Mouse (Mus musculus) urinary bladder, adult 18-20 months (tissue): ENCODE measurements around the gene Ceacam20.
A peak's percentile ranks its signal among the peaks of the same experiment; 100 is the strongest.
"Not testable (repeated sequence)": the region's sequence is repeated elsewhere in the genome, so short reads cannot be mapped to it uniquely, and the experiment has no call there.

Source experiments
- DNase-seq, 2 experiments: peaks; one replicate each; pipeline ENCODE4 v3.0.0; 2022; ENCODE audit warnings: low spot score in 2 of 2, mixed read lengths in 2 of 2

The Ceacam20 gene

DNA sequence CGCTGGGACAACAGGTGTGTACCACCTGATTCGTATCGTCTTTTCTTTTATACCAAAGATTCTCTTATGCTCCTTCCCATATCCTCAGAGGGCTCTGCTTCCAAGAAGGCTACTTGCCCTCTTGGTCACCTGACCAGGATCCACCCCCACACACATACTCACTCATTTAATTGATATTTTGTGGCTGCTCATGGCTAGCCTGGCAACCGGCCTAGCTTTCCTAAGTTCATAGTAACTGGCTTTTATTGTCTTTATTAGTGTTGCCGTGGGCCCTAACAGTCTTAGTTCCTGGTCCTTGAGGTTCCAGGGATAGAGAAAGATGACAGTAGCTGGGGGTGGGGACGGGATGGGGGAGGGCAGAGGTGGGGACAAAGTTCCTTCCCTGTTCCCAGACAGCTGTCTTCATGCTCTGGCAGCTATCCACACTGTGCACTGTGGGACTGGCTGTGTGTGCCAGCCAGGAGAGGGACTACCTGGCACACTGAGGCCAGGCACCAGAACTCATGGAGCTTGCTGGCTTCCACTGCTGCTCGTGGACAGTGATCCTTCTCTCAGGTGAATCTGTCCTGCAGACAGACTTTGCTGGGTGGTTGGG lies at the start of gene Ceacam20:
Gene Ceacam20 (plus strand): TSS at position 428 of the 595 bp plus-strand sequence.
- no peak for DNase-seq

DNA sequence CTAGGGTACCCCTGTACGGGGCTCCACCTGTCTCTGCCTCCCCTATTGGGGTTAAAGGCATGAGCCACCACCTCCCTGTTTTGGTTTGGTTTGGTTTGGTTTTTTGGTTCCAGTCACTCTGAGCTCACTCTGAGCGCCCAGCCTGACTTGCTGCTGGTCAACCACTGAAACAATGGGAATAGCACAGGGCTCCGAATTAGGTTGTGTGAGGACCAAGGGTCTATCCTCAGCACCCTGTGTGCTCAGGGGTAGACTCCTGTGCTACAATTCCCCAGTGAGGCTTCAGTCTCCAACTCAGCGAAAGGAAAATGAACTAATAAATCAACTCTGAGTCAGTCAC lies 45.1 kb upstream of the Ceacam20 start:
- no peak for DNase-seq

DNA sequence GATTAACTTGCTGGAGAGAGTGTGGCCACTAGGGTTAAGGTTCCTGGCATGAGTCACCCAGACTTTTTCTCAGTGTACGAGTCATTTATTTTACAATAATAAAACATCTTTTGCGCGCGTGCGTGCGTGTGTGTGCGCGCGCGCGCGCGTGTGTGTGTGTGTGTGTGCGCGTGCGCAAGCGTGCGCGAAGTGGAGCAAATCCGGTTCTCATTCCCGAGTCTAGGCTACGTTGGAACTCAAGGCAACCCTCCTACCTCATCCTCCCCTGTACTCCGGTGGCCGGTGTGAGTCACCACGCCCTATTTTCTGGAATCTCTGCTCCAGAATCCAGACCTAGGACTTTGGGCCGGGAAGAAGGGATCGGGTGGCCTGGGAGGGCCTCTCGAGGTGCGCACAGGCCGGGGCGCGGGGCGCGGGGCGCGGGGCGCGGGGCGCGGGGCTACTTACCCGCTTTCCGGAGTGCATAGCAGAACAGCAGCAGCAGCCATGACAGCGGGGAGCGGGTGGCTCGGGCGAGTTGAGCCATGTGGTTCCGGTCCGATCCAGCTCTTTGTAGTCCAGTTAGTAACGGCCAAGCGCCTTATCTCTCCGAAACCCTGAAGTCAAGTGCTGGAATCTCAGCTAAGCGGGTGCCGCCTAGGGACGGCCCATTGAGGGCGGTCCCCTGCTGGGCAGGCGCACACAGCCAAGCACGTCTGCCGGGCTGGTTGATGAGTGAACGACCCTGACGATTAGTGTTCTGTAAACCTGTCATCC lies 44.5 kb upstream of the Ceacam20 start, which contains the start of gene Pvr:
Gene Pvr (minus strand): TSS at position 655 of the 756 bp plus-strand sequence.
- DNase-seq = peak; percentile 72 to 76

DNA sequence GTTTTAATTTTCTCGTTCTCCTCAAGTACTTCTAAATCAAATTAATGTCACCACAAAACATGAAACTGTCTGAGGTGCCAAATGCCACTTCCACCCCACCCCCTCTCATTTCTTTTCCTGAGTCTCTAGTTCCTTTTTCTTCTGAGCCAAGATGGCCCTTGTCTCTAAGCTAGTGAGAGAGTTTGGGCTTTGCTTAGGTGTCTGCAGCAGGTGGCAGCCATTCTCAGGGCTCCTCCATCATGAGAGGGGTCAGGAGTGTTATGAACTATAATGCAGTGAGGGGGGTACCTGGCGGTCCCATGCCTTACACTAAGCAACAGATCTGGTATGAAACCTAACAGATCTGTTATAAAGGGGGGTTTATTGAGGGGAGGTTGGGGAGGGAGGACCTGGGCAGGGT lies 41.9 kb upstream of the Ceacam20 start:
- DNase-seq = no peak

DNA sequence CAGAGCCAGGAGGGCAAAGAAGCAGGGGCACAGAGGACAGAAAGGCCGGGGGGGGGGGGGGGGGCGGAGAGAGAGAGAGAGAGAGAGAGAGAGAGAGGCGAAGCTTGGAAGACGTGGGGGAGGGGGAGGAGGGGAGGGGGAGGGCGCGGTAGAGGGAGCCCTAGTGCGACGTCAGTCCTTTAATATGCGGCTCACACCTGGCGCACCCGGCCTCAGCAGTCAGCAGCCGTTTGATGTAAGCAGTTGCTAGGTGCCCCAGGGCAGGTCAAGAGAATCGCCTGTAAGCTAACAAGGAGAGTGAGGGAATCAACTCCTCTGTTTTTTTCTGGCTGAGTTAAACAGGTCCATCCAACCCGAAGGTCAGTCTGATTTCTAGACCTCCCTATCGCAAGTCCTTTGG lies 41.4 kb upstream of the Ceacam20 start:
- DNase-seq = no peak

DNA sequence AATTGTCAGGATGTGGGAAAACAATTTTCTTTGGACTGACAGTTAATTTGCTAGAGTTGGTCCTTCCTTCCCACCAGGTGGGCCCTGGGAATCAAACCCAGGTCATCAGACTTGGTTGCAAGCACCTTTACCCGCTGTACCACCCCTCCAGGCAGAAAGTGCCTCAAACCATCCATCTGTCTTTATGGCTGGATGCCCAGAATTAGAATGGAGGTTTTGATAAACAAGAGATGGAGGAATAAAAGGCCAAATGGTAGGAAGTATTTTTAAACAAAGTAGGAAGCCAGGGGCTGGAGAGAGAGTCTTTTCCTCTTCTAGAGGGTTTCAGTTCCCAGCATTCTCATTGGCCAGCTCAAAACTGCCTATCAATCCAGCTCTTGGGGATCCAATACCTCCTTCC lies 39.8 kb upstream of the Ceacam20 start:
- no peak for DNase-seq

DNA sequence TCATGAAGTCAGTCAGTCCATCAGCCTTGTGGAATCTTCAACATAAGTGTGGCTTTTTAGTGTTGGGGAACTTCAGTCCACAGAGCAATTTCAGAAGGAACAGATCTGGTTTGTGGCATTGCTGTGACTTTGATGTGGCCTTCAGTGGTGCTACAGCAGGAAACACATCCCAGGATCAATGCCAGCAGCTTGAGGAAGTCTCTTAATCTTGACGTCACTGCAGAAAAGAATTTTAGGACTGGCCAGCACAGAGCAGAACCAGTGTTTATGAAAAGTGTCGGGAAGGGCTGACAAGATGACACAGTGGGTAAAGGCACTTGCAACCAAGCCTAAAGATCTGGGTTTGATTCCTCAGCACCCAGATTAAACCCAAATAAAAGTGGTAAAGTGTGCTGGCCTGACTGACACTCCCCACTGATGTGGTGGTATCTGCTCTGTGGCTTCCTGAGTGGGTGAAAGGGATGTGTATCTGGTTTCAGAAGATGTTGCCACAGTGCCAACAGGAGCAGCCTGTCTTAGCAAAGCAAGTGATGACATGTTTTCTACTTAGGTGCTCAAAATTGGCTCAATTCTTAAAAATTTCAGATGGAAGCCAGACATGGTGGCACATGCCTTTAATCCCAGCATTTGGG lies 38.2 kb upstream of the Ceacam20 start:
- no peak for DNase-seq

DNA sequence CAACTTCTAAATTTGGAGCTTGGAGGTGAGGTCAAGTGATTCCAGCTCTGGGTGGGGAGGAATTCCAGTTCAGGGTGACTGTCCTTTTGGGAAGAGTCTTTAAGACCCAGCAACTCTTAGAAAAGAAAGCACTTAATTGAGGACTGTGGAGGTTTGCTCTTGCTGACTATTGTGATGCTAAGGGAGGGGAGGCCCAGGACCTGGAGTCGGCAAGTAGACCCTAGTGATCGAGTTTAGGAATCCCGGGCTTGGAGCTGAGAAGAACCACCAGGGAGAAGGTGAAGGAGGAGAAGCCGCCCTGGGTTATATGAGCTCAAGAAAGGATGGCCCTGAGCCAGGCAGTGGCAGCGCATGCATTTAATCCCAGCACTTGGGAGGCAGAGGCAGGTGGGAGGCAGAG lies 36.7 kb upstream of the Ceacam20 start:
- no peak for DNase-seq

DNA sequence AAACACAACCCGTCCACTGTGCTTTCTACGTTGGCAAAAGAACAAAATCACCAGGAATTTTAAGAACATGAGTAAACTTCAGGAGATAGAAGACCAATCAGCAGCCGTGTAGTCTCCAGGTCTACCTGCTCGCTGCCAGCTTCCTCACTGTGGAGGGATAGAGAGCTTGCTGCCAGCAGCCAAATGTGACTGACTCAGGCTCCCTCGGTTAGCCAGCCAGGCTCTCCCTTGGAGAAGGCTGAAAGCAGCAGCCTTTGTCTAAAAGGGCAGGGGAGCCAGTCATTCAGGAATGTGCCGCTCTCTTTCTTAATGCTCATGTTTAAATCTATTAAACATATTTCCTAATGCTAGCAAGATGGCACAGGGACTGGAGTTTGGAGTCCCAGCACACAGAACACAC lies 34.7 kb upstream of the Ceacam20 start:
- DNase-seq = not testable (repeated sequence)

DNA sequence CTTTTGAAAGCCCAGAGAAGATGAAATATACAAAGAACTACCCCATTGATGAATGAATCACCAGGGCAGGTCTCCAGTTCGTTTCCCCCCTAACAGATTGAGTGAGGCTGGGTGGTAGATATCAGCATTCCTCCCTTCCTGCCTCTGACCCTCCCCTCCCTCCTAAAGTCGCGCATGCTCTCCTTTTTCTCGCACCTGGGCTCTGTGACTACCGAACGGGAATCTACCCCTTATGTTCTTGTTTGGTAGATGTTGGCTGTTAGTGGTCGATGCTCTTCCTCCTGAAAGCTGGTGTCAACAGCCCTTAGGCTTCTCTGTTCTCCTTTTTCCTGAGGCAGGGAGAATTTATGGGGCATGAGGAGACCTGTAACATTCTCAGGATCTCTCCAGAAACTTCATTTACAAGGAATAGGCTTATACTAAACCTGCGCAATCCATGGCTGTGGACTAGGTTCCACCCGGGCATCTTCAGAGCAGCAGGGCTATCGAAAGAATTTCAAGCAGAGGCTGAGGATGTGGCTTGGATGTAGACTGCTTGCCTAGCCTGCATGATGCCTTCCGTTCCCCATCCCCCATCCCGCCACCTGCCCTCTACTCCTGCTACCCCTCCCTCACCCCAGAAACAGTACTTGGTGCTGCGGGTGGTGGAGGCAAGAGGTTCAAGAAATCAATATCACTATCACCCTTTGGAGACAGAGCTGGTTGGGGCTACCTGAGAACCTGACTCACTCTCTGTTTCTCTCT lies 32.9 kb upstream of the Ceacam20 start:
- DNase-seq = no peak

DNA sequence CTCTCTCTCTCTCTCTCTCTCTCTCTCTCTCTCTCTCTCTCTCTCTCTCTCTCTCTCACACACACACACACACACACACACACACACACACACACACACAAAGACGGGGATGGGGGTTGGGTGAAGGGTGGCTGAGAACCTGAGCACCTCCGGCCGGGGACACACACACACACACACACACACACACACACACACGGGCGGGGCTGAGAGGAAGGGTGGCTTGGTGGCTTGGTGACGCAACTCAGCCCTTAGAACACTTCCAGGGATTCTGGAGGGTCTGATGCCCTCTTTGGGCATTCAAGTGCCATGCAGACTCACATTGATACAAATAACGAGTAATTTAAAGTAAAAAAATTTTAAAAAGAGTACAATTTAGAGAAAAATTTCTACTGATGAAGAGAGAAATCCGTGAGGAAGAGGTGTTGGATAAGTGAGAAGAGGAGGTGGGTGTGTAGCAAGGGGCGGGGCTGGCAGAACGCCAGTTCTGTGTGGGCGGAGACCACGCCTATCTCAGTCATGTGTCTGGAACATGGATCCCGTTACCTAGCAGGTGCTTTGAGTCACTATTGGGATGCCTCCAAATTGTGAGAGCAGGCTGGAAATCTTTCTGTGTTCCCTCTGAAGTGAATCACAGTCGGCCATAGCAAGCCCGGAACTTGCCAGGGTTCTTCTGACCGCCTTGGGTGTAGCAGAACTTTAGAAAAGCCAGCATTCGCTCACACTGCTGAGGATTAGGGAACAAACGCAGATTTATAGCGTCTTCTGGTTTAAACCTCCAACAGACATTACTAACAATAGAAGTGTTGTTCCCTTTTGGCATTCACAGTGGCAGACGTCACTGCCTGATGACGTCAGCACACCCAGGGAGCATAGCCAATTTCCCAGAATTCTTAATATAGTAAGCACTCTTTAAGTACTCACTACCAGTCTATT lies 32.1 kb upstream of the Ceacam20 start:
- peak in 1 of 2 experiments; percentile 65 for DNase-seq

DNA sequence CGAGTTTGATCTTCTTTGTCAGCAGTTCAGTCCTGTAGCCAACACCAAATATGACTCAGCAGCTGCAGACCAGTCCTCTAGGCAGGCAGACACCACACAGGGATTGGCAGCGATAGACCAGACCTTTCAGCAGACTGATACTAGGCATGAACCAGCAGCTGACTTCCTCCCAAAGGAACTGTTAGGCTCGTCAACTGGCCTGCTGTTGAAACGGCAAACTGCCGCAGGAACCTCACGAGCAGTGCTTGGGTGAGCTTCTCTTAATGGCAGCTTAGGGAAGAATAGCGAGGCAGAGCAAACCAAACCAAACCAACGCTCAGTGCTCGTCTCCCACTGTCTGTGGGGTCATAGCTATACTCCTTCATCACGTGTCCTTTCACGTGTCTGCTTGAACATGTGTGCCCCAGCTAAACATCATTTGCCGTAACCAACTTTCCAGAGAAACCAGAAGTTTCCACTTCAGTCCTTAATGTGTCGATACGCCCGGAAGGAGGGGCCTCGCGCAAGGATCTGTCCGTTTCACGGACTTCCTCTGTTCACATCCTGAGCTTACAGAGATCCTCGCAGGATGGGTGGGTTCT lies 30.0 kb upstream of the Ceacam20 start:
- DNase-seq = no peak

DNA sequence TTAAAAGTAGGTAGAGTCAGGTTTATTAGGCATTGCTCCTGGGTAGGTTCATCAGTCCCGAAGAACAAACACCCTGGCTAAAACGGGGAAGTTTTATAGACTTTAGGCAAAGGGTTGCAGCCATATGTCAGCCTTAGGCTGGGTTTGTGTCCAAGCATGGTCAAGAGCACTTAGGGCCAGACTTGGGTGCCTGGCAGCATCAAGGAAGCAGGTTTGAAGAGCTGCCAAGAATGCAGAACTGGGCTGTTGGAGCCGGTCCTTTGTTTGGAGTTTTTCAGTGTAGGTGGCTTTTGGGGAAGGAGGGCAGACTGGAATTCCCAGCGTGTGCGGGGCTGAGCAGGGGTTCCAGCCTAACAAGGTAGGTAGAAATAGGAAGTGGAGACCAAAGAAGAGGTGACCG lies 29.3 kb upstream of the Ceacam20 start:
- no peak for DNase-seq

DNA sequence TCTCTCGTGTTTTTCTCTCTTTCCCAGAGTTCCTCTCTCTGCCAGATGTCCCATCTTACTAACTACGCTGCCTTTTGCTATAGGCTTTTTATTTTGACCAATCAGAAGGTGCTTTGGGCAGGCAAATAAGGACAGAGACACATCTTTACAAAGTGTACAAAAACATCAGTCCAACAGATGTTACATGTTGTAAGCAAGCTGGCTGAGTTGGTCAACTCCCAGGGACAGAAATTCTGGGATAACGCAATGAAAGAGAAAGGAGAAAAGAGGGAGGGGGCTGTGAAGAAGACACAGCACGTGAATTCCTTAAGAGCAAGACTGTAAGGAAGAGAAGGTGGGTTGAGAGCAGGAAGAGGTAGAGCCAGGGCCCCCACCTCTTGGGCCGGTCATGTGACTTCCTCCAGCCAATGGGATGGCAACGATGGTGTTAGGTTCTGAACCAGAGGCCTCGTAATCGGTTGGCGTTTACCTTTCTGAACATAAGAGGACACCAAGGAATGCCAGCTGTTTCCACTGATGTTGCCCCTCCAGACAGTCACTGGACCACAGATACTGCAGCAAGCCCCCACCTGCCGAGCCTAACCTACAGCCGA lies 27.9 kb upstream of the Ceacam20 start:
- no peak for DNase-seq

DNA sequence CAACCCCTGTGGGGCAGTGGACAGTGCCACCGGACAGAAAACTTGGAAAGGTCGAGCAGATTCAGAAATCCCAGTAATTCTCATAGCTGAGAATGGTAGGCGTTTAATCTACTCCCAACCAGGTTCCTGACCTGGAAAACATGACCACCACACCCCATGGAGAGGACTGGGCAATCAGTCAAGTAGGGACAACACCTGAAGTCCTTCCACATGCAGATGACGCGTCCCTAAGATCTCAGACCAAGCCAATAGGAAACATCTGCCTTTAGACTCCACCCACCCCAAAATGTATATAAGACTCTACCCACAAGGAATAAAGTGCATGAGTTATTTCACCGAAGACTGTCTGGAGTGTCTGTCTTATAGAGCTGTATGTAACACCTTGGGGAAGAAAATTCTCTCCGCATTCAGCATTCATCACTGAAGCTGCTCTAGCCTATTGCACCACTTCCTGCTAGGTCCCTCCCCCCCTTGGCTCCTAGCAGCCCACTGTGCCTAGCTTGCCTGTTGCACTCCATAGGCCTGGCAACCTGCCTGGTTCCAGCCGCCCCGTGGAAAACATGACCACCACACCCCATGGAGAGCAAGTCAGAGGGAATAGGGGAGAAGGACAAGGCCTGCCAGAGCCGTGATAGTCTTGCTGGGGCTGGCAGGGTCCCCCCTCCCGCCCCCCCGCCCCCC lies 25.5 kb upstream of the Ceacam20 start:
- DNase-seq = peak in 1 of 2 experiments; percentile 84

DNA sequence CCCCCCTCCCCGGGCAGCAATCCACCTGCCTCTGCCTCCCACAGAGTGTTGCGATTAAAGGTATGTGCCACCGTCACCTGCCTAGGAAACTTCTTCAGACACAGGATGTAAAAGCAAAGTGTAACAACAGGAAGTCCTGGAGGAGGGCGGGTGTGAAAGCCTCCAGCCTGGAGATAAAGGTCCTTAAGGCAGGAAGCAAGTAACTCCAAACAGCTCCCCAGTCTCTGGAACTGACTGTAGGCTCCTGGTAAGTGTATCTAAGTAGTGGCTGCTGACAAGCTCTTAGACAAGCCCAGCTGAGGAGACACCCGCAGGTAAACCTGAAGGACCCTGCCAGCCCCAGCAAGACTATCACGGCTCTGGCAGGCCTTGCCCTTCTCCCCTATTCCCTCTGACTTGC lies 25.0 kb upstream of the Ceacam20 start:
- no peak for DNase-seq

DNA sequence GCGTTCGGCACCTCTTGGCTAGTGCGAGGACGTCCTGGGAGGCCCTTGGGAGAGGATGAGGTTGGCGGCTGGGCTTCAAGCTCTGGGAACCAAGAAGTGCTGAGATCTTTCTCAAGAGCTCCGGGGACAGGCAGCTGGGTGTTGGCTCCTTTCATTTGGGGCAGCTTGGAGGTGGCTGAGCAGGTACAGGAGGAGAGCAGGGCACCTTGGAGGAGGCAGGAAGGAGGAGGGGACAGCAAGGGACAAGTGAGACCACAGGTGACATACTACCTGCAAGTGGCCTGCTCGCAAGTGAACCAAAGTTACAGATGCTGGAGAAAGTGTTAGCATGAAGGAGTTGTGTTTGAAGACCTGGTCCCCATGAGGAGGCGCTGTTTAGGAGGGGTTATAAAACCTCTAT lies 20.5 kb upstream of the Ceacam20 start:
- no peak for DNase-seq

DNA sequence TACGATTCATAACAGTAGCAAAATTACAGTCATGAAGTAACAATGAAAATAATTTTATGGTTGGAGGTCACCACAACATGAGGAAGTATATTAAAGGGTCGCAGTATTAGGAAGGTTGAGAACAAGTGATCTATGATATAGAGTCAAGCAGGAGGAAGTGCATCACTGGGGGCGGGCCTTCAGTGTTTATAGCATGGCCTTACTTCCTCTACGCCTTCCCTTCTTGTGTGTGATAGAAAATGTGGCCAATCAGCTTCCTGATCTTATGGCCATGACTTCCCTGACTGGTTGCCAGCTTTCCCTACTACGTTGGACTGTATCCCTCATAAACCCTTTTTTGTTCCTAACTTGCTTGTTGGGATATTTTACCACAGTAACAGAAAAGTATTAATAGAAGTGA lies 20.0 kb upstream of the Ceacam20 start:
- DNase-seq = no peak

DNA sequence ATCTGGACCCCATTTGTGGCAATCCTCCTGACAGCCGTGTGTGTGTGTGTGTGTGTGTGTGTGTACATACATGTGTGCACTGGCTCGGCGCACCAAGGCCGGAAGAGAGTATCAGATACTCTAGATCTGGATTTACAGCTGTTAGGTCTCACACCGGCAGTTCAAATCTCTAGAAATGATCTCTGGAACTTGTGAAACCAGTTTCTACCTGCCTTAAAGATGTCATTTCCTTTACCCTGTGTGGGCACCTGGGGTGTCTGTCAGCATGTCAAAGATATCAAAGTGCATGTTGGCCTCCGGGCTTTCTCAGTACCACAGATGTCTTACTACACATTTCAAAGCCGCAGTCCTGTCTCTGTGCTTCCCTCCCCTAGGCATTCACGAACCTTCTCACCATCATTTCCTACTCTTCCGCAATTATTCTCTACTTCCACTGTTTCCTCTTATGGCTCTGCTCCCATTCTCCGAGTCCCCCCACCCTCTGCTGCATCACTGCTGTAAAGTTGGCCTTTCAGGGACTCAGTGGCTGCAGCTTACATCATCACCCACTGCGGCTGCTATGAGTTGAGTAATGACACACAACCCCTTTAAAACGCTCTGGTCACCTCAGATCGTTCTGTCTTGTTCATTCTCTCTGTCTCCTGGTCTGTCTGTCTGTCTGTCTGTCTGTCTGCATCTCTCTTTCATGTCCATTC lies 19.2 kb upstream of the Ceacam20 start:
- no peak for DNase-seq
